Mouse (Mus musculus): ENCODE measurements at regions not wholly inside any gene's neighbourhood (a gene's known extent, or its start where the extent isn't known, plus 50 kb on each side); places are given as distances from the start of the nearest gene placed in this dataset.
A peak's percentile ranks its signal among the peaks of the same experiment; 100 is the strongest.

GRCm38 (mm10) chr13:94687295-94687694 lies 101.4 kb upstream of the Tbca start:
- Histone ChIP-seq H3K27me3 (ENCODE audit: control insufficient read depth, insufficient read depth, low read length) (peaks cover 2% of the 10 kb centered on the region; the same call in 1 of the 2 replicates), H3K9ac (ENCODE audit: low read depth, low read length) (no peak overlapping the region), H3K9me3 (ENCODE audit: control insufficient read depth, low read length) (no peaks in the 10 kb centered on the region), H3K36me3 (ENCODE audit: control insufficient read depth, insufficient read depth, low read length) (no peaks in the 10 kb centered on the region), H3K4me1 (ENCODE audit: control insufficient read depth, insufficient read depth, low read length) (no peaks in the 10 kb centered on the region; the same call in 1 of the 2 replicates), H3K27ac (ENCODE audit: low read depth, low read length) (no peak overlapping the region), H3K4me3 (ENCODE audit: low read length) (no peak overlapping the region), H3K4me2 (replicated peaks; ENCODE audit: low read depth, low read length) (no peak overlapping the region)
- ATAC-seq (ENCODE audit: low FRiP score, low TSS enrichment): no peak
- 74% methylated on average over 5 of the region's 5 CpGs for WGBS

GRCm38 (mm10) chr13:94706641-94707053 lies 82.1 kb upstream of the Tbca start:
- H3K4me1 ChIP-seq (ENCODE audit: control insufficient read depth, insufficient read depth, low read length): peaks cover 9% of the 10 kb centered on the region; the same call in 1 of the 2 replicates
- H3K27ac ChIP-seq (ENCODE audit: low read depth, low read length): no peak overlapping the region

GRCm38 (mm10) chr13:94707371-94708280 lies 81.1 kb upstream of the Tbca start:
- Histone ChIP-seq H3K4me2 (replicated peaks; ENCODE audit: low read depth, low read length) (no peak overlapping the region), H3K27me3 (ENCODE audit: control insufficient read depth, insufficient read depth, low read length) (peaks cover 93% of the 10 kb centered on the region), H3K4me1 (ENCODE audit: control insufficient read depth, insufficient read depth, low read length) (peaks cover 9% of the 10 kb centered on the region; the same call in 1 of the 2 replicates), H3K4me3 (ENCODE audit: low read length) (no peak overlapping the region), H3K9ac (ENCODE audit: low read depth, low read length) (no peak overlapping the region), H3K36me3 (ENCODE audit: control insufficient read depth, insufficient read depth, low read length) (no peaks in the 10 kb centered on the region), H3K9me3 (ENCODE audit: control insufficient read depth, low read length) (no peaks in the 10 kb centered on the region), H3K27ac (ENCODE audit: low read depth, low read length) (no peak overlapping the region)
- no peak for ATAC-seq (ENCODE audit: low FRiP score, low TSS enrichment)
- 2% methylated on average over 32 of the region's 32 CpGs for WGBS

More at GRCm38 (mm10) chr13:94706641-94707053, 82.1 kb upstream of the Tbca start:
- WGBS: 2% methylated on average over 7 of the region's 7 CpGs
- Histone ChIP-seq H3K4me2 (replicated peaks; ENCODE audit: low read depth, low read length) (no peak overlapping the region), H3K27me3 (ENCODE audit: control insufficient read depth, insufficient read depth, low read length) (peaks cover 94% of the 10 kb centered on the region), H3K4me3 (ENCODE audit: low read length) (no peak overlapping the region), H3K36me3 (ENCODE audit: control insufficient read depth, insufficient read depth, low read length) (no peaks in the 10 kb centered on the region), H3K9me3 (ENCODE audit: control insufficient read depth, low read length) (no peaks in the 10 kb centered on the region), H3K9ac (ENCODE audit: low read depth, low read length) (no peak overlapping the region)
- ATAC-seq (ENCODE audit: low FRiP score, low TSS enrichment): no peak

GRCm38 (mm10) chr13:94708786-94709185 lies 79.9 kb upstream of the Tbca start:
- Histone ChIP-seq H3K27ac (ENCODE audit: low read depth, low read length) (no peak overlapping the region), H3K4me2 (replicated peaks; ENCODE audit: low read depth, low read length) (no peak overlapping the region), H3K4me3 (ENCODE audit: low read length) (no peak overlapping the region), H3K27me3 (ENCODE audit: control insufficient read depth, insufficient read depth, low read length) (peaks cover 92% of the 10 kb centered on the region), H3K9ac (ENCODE audit: low read depth, low read length) (no peak overlapping the region), H3K36me3 (ENCODE audit: control insufficient read depth, insufficient read depth, low read length) (no peaks in the 10 kb centered on the region), H3K4me1 (ENCODE audit: control insufficient read depth, insufficient read depth, low read length) (0 out of 2 replicates have a peak, but pooled peaks cover 6% of the 10 kb centered on the region), H3K9me3 (ENCODE audit: control insufficient read depth, low read length) (no peaks in the 10 kb centered on the region)
- no peak for ATAC-seq (ENCODE audit: low FRiP score, low TSS enrichment)
- WGBS: 29% methylated on average over 5 of the region's 5 CpGs

GRCm38 (mm10) chr13:94709691-94710573 lies 78.8 kb upstream of the Tbca start:
- whole genome bisulfite sequencing: under 1% methylated on average over 49 of the region's 50 CpGs
- peak overlapping the region; percentile 32 for H3K4me3 ChIP-seq (ENCODE audit: low read length)
- H3K4me1 ChIP-seq (ENCODE audit: control insufficient read depth, insufficient read depth, low read length): 0 out of 2 replicates have a peak, but pooled peaks cover 6% of the 10 kb centered on the region
- peaks cover 90% of the 10 kb centered on the region for H3K27me3 ChIP-seq (ENCODE audit: control insufficient read depth, insufficient read depth, low read length)
- peak; percentile 88 for ATAC-seq (ENCODE audit: low FRiP score, low TSS enrichment)
- H3K9me3 ChIP-seq (ENCODE audit: control insufficient read depth, low read length): no peaks in the 10 kb centered on the region
- peak overlapping the region; percentile 43 for H3K4me2 ChIP-seq (replicated peaks; ENCODE audit: low read depth, low read length)
- no peak overlapping the region for H3K9ac ChIP-seq (ENCODE audit: low read depth, low read length)
- H3K27ac ChIP-seq (ENCODE audit: low read depth, low read length): no peak overlapping the region
- no peaks in the 10 kb centered on the region for H3K36me3 ChIP-seq (ENCODE audit: control insufficient read depth, insufficient read depth, low read length)

- WGBS: 2% methylated on average over 26 of the region's 26 CpGs
- Histone ChIP-seq H3K4me2 (replicated peaks; ENCODE audit: low read depth, low read length) (peak overlapping the region; percentile 43), H3K9ac (ENCODE audit: low read depth, low read length) (no peak overlapping the region), H3K4me3 (ENCODE audit: low read length) (peak overlapping the region; percentile 32), H3K27me3 (ENCODE audit: control insufficient read depth, insufficient read depth, low read length) (peaks cover 83% of the 10 kb centered on the region), H3K4me1 (ENCODE audit: control insufficient read depth, insufficient read depth, low read length) (0 out of 2 replicates have a peak, but pooled peaks cover 6% of the 10 kb centered on the region), H3K27ac (ENCODE audit: low read depth, low read length) (no peak overlapping the region), H3K9me3 (ENCODE audit: control insufficient read depth, low read length) (no peaks in the 10 kb centered on the region), H3K36me3 (ENCODE audit: control insufficient read depth, insufficient read depth, low read length) (no peaks in the 10 kb centered on the region)
- ATAC-seq (ENCODE audit: low FRiP score, low TSS enrichment): no peak
Measured at GRCm38 (mm10) chr13:94710574-94711172, 78.0 kb upstream of the Tbca start.

GRCm38 (mm10) chr13:94713451-94713850 lies 75.3 kb upstream of the Tbca start:
- H3K27me3 ChIP-seq (ENCODE audit: control insufficient read depth, insufficient read depth, low read length): peaks cover 61% of the 10 kb centered on the region
- no peak overlapping the region for H3K9ac ChIP-seq (ENCODE audit: low read depth, low read length)
- no peaks in the 10 kb centered on the region for H3K36me3 ChIP-seq (ENCODE audit: control insufficient read depth, insufficient read depth, low read length)
- no peak for ATAC-seq (ENCODE audit: low FRiP score, low TSS enrichment)
- WGBS: 55% methylated on average over 3 of the region's 3 CpGs
- no peak overlapping the region for H3K27ac ChIP-seq (ENCODE audit: low read depth, low read length)
- no peak overlapping the region for H3K4me2 ChIP-seq (replicated peaks; ENCODE audit: low read depth, low read length)
- H3K9me3 ChIP-seq (ENCODE audit: control insufficient read depth, low read length): no peaks in the 10 kb centered on the region
- 0 out of 2 replicates have a peak, but pooled peaks cover 6% of the 10 kb centered on the region for H3K4me1 ChIP-seq (ENCODE audit: control insufficient read depth, insufficient read depth, low read length)
- H3K4me3 ChIP-seq (ENCODE audit: low read length): no peak overlapping the region

GRCm38 (mm10) chr13:94721625-94722024 lies 67.1 kb upstream of the Tbca start:
- H3K4me3 ChIP-seq (ENCODE audit: low read length): no peak overlapping the region
- no peak overlapping the region for H3K9ac ChIP-seq (ENCODE audit: low read depth, low read length)
- H3K27ac ChIP-seq (ENCODE audit: low read depth, low read length): no peak overlapping the region
- no peak overlapping the region for H3K4me2 ChIP-seq (replicated peaks; ENCODE audit: low read depth, low read length)
- H3K36me3 ChIP-seq (ENCODE audit: control insufficient read depth, insufficient read depth, low read length): no peaks in the 10 kb centered on the region
- H3K9me3 ChIP-seq (ENCODE audit: control insufficient read depth, low read length): no peaks in the 10 kb centered on the region
- no peaks in the 10 kb centered on the region for H3K27me3 ChIP-seq (ENCODE audit: control insufficient read depth, insufficient read depth, low read length)
- H3K4me1 ChIP-seq (ENCODE audit: control insufficient read depth, insufficient read depth, low read length): no peaks in the 10 kb centered on the region
- ATAC-seq (ENCODE audit: low FRiP score, low TSS enrichment): no peak
- WGBS: 75% methylated on average over 4 of the region's 4 CpGs

Measured in kidney, embryonic 14.5 days (tissue).